Mouse (Mus musculus) cerebellum, postnatal 14 days (tissue): ENCODE measurements at regions not wholly inside any gene's neighbourhood (a gene's known extent, or its start where the extent isn't known, plus 50 kb on each side); places are given as distances from the start of the nearest gene placed in this dataset.
A peak's percentile ranks its signal among the peaks of the same experiment; 100 is the strongest.

ENCODE experiments used
- DNase-seq, 2 experiments: peaks; one replicate each; pipeline ENCODE4 v3.0.0; 2021; ENCODE audit warnings: mixed read lengths in 2 of 2

DNA sequence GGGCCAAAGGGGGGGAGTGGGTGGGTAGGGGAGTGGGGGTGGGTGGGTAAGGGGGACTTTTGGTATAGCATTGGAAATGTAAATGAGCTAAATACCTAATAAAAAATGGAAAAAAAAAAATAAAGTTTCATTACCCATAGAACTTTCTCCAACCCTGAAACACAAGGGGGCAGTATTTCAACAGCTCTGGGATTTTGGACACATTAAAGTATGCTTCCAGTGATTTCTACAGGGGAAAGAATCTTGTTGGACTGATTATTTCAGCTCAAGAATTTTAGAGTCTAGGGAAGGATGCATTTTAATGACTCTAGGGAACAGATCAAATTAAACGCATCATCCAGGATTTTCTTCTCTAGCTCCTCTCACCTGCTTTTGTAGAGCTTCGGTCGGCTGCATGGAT lies 345.9 kb downstream of the Nrcam start:
- peak; percentile 26 to 27 for DNase-seq

DNA sequence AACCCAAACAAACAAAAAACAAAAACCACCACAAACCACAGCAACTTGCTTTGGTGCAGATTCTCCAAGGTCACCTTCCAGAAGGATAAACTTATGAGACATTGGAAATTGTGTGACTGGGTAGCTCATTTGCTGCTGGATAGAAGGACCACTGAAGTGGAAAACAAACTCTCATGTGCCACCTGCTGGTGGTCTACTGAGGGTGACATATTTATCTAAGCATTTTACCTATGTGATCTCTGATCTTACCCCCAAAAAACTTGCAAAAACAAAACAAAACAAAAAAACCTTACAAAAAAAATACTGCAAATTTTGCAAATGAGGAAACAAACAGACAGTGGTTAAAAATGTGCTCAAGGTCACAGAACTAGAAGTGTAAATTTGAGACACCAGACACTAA lies 346.3 kb downstream of the Nrcam start:
- peak; percentile 29 to 50 for DNase-seq
